Mouse (Mus musculus): ENCODE measurements around the gene Farp1.

DNA sequence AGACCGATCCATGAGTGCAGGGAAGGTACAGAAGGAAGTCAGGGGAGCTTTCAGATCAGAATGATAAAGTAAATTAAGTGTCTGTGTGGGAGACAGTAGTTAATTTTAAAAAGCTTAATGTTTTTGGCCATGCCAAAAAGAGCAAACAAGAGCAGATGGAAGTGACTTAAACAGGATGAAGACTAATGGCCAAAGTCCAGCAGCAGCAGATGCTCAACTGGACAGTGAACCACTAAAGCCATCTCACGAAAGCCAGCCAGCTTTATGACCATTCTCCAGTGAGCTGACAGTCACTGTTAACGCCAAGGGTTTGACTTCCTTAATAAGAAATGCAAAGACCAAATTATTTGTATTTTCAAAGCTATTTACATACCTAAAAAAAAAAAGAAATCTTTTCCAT lies 86.7 kb downstream of the Farp1 start:
- TF ChIP-seq CTCF (IDR thresholded peaks at IDR 0.05; ENCODE audit: control insufficient read depth, insufficient read depth, insufficient read length) (no peak), CEBPB (IDR thresholded peaks at IDR 0.05; ENCODE audit: low read depth) (no peak), MAX (IDR thresholded peaks at IDR 0.05) (no peak), USF1 (IDR thresholded peaks at IDR 0.05; ENCODE audit: low read depth) (no peak), MYOD1 (IDR thresholded peaks at IDR 0.05; ENCODE audit: control insufficient read depth, insufficient read length, low read depth) (no peak), MYOG (IDR thresholded peaks at IDR 0.05; ENCODE audit: control insufficient read depth, extremely low read depth, insufficient read length) (no peak), FOSL1 (IDR thresholded peaks at IDR 0.05; ENCODE audit: insufficient read depth, low read length, poor library complexity, severe bottlenecking) (no peak)
